Mouse (Mus musculus) kidney, adult 2 months (tissue): ENCODE measurements around the gene Khdc4.

Experiments used
- CTCF ChIP-seq: fragments of 200-500 bp; conservative IDR thresholded peaks from 2 replicates; pipeline ENCODE4 v1.5.1; 2011; ENCODE audit warnings: low read depth, mild to moderate bottlenecking, control low read depth, low read length, moderate library complexity, mixed read lengths; ENCODE audit not compliant: insufficient read depth, insufficient read length
- POLR2A ChIP-seq: fragments of 200-500 bp; IDR thresholded peaks from one replicate; pipeline ENCODE4 v1.6.1; 2011; ENCODE audit warnings: low read depth, low read length, control low read depth

GRCm38 (mm10) chr3:88695545-88695944 is 9.9 kb downstream of the Khdc4 start:
- TF ChIP-seq CTCF = no peak
- TF ChIP-seq POLR2A = no peak
